Mouse (Mus musculus) neural tube, embryonic 15.5 days (tissue): ENCODE measurements around the gene Phrf1. TPM values are rescaled to one million over a fixed set of nuclear protein-coding genes. Genes with fewer than 3 reads are reported as not detected.

Experiments used
- ATAC-seq: fragments of 200-750 bp; cut with Nextera tagmentation; 2 replicates; pipeline ENCODE4 v1.8.0; 2017; ENCODE audit warnings: mild to moderate bottlenecking, moderate TSS enrichment, moderate library complexity; ENCODE audit not compliant: low FRiP score
- H3K27ac ChIP-seq: fragments of 300-500 bp; sonication (generic); replicated peaks from 2 replicates; pipeline ENCODE4 v1.5.1; 2015; ENCODE audit warnings: mild to moderate bottlenecking, inconsistent platforms
- H3K27me3 ChIP-seq: fragments of 300-500 bp; sonication (generic); replicated peaks from 2 replicates; pipeline ENCODE4 v1.6.1; 2015; ENCODE audit warnings: inconsistent platforms
- H3K36me3 ChIP-seq: fragments of 300-500 bp; sonication (generic); 2 replicates; pipeline ENCODE4 v1.6.1; 2015; ENCODE audit warnings: inconsistent platforms
- H3K4me1 ChIP-seq: fragments of 300-500 bp; sonication (generic); 2 replicates; pipeline ENCODE4 v1.6.1; 2015; ENCODE audit warnings: inconsistent platforms
- H3K4me2 ChIP-seq: fragments of 300-500 bp; sonication (generic); 2 replicates; pipeline ENCODE4 v1.6.1; 2015; ENCODE audit warnings: inconsistent platforms, mild to moderate bottlenecking, moderate library complexity
- H3K4me3 ChIP-seq: fragments of 300-500 bp; sonication (generic); replicated peaks from 2 replicates; pipeline ENCODE4 v1.5.1; 2015; ENCODE audit warnings: mild to moderate bottlenecking, inconsistent platforms
- H3K9ac ChIP-seq: fragments of 300-500 bp; sonication (generic); replicated peaks from 2 replicates; pipeline ENCODE4 v1.6.1; 2015; ENCODE audit warnings: mild to moderate bottlenecking, inconsistent platforms
- H3K9me3 ChIP-seq: fragments of 300-500 bp; sonication (generic); replicated peaks from 2 replicates; pipeline ENCODE4 v1.6.1; 2016; ENCODE audit warnings: inconsistent platforms
- WGBS: fragments of 180-500 bp; shearing (Covaris S2); methylation state at CpG from one replicate; pipeline ENCODE4 v1.1.7; 2015; ENCODE audit warnings: mixed read lengths; 5-methylcytosine and 5-hydroxymethylcytosine counted together
- polyA plus RNA-seq: library from polyadenylated mRNA; unstranded; fragments of >200 nt; fragmentation: Nextera tagmentation; extraction: Ambion mirVana; gene quantifications from 2 replicates; pipeline ENCODE4 v1.2.1, GENCODE M21; 2015

The Phrf1 gene
- polyA plus RNA-seq, 1 experiment from 2014 or later: 54.9 TPM

GRCm38 (mm10) chr7:141278766-141279590 lies 50.4 kb downstream of the Phrf1 start, which contains the start of gene Sct:
Gene Sct, minus strand, starts transcription at chr7:141279133.
- Histone ChIP-seq H3K9me3 (no peaks in the 10 kb centered on the region), H3K4me1 (peaks cover 12% of the 10 kb centered on the region), H3K4me3 (peak within 1 kb of the TSS; percentile 50), H3K36me3 (no peaks in the 10 kb centered on the region), H3K9ac (peak within 1 kb of the TSS; percentile 57), H3K4me2 (peak within 1 kb of the TSS; percentile 98), H3K27me3 (peaks cover 12% of the 10 kb centered on the region), H3K27ac (no peak within 1 kb of the TSS)
- ATAC-seq: peak; percentile 62
- 2% methylated on average over 46 of the region's 46 CpGs for WGBS

DNA sequence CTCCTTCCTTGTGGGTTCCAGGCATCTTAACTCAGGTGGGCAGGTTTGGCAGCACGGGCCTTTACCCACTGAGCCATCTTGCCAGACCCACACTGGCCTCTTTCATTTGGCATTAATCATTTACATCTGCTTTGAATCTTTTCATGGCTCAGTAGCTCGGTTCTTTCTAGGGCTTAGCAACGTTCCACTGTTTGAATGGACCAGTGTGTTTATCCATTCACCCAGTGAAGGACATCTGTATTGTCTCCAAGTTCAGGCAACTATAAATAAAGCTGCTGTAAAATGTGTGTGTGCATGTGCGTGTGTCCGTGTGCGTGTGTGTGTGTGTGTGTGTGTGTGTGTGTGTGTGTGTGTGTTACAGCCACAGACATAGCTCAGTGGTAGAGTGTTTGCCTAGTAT lies 52.9 kb downstream of the Phrf1 start:
- Histone ChIP-seq H3K27ac (no peak overlapping the region), H3K9me3 (no peaks in the 10 kb centered on the region), H3K27me3 (peaks cover 12% of the 10 kb centered on the region), H3K4me2 (no peak overlapping the region), H3K9ac (no peak overlapping the region), H3K36me3 (no peaks in the 10 kb centered on the region), H3K4me1 (peaks cover 12% of the 10 kb centered on the region), H3K4me3 (no peak overlapping the region)
- 47% methylated on average over 6 of the region's 6 CpGs for WGBS
- ATAC-seq: no peak

DNA sequence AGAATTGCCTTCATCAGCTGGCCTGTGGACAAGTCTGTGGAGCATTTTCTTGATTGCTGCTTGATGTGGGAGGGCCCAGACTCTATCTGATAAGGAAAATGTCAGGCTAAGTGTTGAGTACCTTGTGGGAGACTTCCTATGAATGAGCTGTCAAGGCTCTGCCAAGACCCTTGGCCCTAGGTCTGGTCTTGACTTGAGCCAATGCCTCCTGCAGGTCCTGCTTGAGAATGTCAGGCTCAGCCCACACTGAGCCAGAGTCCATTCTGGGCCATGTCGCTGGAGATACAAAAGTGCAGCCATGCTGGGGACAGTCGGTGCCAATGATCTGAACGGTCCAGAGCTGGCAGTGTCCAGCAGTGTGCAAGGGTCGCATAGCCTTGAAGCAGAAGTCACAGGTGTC lies 54.2 kb downstream of the Phrf1 start:
- 86% methylated on average over 4 of the region's 4 CpGs for WGBS
- no peak overlapping the region for H3K4me3 ChIP-seq
- H3K9me3 ChIP-seq: no peaks in the 10 kb centered on the region
- no peak overlapping the region for H3K9ac ChIP-seq
- no peaks in the 10 kb centered on the region for H3K36me3 ChIP-seq
- H3K27me3 ChIP-seq: peaks cover 11% of the 10 kb centered on the region
- H3K4me2 ChIP-seq: no peak overlapping the region
- H3K4me1 ChIP-seq: peaks cover 12% of the 10 kb centered on the region
- no peak overlapping the region for H3K27ac ChIP-seq
- no peak for ATAC-seq

DNA sequence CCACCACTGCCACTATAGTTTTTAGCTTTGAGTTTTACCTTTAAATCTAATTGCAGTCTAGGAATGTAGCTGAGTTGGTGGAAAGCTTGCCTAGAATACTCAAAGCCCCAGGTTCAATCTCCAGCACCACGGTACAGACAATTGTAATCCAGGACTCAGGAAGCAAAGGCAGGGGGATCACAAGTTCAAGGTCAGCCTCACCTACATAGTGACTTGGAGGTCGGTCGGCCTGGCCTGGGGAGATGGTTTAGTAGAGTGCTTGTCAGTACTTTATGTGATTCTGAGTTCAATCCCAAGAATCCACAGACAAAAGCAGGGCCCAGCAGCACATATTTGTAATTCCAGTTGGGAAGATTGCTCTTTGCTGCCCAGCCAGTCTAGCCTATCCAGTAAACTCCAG lies 59.5 kb downstream of the Phrf1 start:
- 96% methylated on average over 3 of the region's 3 CpGs for WGBS

DNA sequence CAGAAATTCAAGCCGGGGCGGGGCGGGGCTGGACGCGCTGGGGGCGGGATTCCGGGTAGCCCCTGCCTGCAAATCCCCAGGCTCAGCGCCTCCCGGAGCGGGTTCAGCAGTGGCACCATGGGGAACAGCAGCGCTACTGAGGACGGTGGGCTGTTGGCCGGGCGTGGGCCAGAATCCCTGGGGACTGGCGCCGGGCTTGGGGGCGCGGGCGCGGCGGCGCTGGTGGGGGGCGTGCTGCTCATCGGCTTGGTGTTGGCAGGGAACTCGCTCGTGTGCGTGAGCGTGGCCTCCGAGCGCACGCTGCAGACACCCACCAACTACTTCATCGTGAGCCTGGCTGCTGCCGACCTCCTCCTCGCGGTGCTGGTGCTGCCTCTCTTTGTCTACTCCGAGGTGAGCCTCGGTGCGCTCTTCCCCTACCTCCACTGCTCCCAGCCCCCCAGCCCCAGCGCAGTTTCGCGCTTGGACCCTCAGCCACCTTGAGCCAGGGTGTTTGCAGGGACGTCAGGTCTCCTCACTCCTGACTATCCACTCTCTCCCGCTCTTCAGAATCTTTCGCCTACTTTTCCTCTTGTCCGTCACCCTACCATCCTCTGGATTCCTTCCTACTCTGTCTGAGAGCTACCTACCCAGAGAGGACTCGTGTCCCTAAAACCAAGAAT lies 63.5 kb downstream of the Phrf1 start, which contains the start of gene Drd4:
Gene Drd4, plus strand, starts transcription at position 86 of the 662 bp plus-strand sequence.
- Histone ChIP-seq H3K27me3 (peaks cover 59% of the 10 kb centered on the region), H3K4me2 (peak within 1 kb of the TSS; percentile 99), H3K9ac (peak within 1 kb of the TSS; percentile 64), H3K9me3 (no peaks in the 10 kb centered on the region), H3K4me3 (peak within 1 kb of the TSS; percentile 52), H3K36me3 (0 out of 2 replicates have a peak, but pooled peaks cover 3% of the 10 kb centered on the region), H3K27ac (no peak within 1 kb of the TSS), H3K4me1 (peaks cover 31% of the 10 kb centered on the region)
- WGBS: 2% methylated on average over 43 of the region's 46 CpGs
- ATAC-seq: peak; percentile 36; the same call in 1 of the 2 replicates

More for the DNA sequence above, 59.5 kb downstream of the Phrf1 start:
- no peaks in the 10 kb centered on the region for H3K9me3 ChIP-seq
- H3K27me3 ChIP-seq: peaks cover 31% of the 10 kb centered on the region
- no peak for ATAC-seq
- no peak overlapping the region for H3K4me2 ChIP-seq
- no peaks in the 10 kb centered on the region for H3K36me3 ChIP-seq
- peaks cover 15% of the 10 kb centered on the region for H3K4me1 ChIP-seq
- H3K27ac ChIP-seq: no peak overlapping the region
- no peak overlapping the region for H3K9ac ChIP-seq
- H3K4me3 ChIP-seq: no peak overlapping the region

- Histone ChIP-seq H3K9ac (peak overlapping the region; percentile 64; the same call in 1 of the 2 replicates), H3K4me1 (peaks cover 31% of the 10 kb centered on the region), H3K27me3 (peaks cover 59% of the 10 kb centered on the region), H3K4me2 (peak overlapping the region; percentile 99), H3K4me3 (peak overlapping the region; percentile 52), H3K9me3 (no peaks in the 10 kb centered on the region), H3K27ac (no peak overlapping the region), H3K36me3 (peaks cover 10% of the 10 kb centered on the region; the same call in 1 of the 2 replicates)
- ATAC-seq: no peak
- WGBS: 32% methylated on average over 15 of the region's 15 CpGs
Observed at GRCm38 (mm10) chr7:141292583-141293388, 64.2 kb downstream of the Phrf1 start.

DNA sequence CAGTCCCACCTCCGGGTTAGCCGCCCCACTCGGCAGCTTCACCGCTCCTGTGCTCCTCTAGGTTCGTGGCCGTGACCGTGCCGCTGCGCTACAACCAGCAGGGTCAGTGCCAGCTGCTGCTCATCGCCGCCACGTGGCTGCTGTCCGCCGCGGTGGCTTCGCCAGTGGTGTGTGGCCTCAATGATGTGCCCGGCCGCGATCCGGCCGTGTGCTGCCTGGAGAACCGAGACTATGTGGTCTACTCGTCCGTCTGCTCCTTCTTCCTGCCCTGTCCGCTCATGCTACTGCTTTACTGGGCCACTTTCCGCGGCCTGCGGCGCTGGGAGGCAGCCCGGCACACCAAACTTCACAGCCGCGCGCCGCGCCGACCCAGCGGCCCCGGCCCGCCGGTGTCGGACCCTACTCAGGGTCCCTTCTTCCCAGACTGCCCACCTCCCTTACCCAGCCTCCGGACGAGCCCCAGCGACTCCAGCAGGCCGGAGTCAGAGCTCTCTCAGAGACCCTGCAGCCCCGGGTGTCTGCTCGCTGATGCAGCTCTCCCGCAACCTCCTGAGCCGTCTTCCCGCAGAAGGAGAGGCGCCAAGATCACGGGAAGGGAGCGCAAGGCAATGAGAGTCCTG lies 65.4 kb downstream of the Phrf1 start:
- Histone ChIP-seq H3K9ac (peak overlapping the region; percentile 34; the same call in 1 of the 2 replicates), H3K4me2 (peak overlapping the region; percentile 71), H3K27ac (no peak overlapping the region), H3K36me3 (peaks cover 18% of the 10 kb centered on the region), H3K27me3 (peaks cover 59% of the 10 kb centered on the region), H3K4me1 (peaks cover 31% of the 10 kb centered on the region), H3K4me3 (peak overlapping the region; percentile 34), H3K9me3 (no peaks in the 10 kb centered on the region)
- 0 out of 2 replicates have a peak, but pooled peaks have one; percentile 51 for ATAC-seq
- WGBS: under 1% methylated on average over 51 of the region's 53 CpGs

DNA sequence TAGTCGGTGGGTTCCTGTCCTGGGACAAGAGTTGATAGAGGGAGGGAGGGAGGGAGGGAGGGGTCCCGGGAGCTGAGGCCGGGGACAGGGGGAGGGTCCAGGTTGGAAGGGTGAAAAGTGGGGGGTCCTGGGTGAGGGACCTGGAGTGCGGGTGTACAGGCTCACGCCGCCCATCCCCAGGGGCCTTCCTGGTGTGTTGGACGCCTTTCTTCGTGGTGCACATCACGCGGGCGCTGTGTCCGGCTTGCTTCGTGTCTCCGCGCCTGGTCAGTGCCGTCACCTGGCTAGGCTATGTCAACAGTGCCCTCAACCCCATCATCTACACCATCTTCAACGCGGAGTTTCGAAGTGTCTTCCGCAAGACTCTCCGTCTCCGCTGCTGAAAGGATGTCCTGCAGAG lies 65.9 kb downstream of the Phrf1 start:
- no peaks in the 10 kb centered on the region for H3K9me3 ChIP-seq
- H3K27me3 ChIP-seq: peaks cover 58% of the 10 kb centered on the region
- H3K4me3 ChIP-seq: peak overlapping the region; percentile 34; the same call in 1 of the 2 replicates
- H3K27ac ChIP-seq: no peak overlapping the region
- WGBS: 8% methylated on average over 22 of the region's 22 CpGs
- no peak overlapping the region for H3K9ac ChIP-seq
- peaks cover 23% of the 10 kb centered on the region for H3K36me3 ChIP-seq
- H3K4me1 ChIP-seq: peaks cover 31% of the 10 kb centered on the region
- ATAC-seq: no peak
- peak overlapping the region; percentile 71 for H3K4me2 ChIP-seq

GRCm38 (mm10) chr7:141297926-141298650 lies 69.5 kb downstream of the Phrf1 start:
- 69% methylated on average over 3 of the region's 3 CpGs for WGBS
- H3K9me3 ChIP-seq: no peaks in the 10 kb centered on the region
- H3K27me3 ChIP-seq: peaks cover 28% of the 10 kb centered on the region
- no peak for ATAC-seq
- H3K4me2 ChIP-seq: no peak overlapping the region
- no peak overlapping the region for H3K4me3 ChIP-seq
- H3K4me1 ChIP-seq: peaks cover 16% of the 10 kb centered on the region
- peaks cover 55% of the 10 kb centered on the region for H3K36me3 ChIP-seq
- no peak overlapping the region for H3K27ac ChIP-seq
- H3K9ac ChIP-seq: no peak overlapping the region

DNA sequence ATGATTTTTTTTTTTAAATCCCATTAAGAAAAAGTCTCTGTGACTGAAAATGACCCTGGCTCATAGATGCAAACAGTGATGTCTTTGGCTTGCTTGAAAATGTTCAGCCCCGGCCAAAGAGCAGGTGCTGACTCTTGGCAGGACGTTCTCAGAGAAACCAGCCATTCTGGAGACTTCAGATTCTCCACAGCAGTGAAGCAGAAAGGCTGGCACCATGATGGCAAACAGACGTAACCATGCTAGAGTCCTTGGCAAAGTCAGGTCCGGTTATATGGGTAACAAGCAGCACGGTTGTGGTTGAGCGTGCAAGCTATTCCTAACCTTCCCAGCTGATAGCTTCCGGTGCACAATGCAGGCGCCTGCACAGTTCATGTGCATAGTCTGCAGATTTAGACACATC lies 70.6 kb downstream of the Phrf1 start:
- Histone ChIP-seq H3K4me1 (peaks cover 8% of the 10 kb centered on the region), H3K27ac (no peak overlapping the region), H3K4me3 (no peak overlapping the region), H3K27me3 (peaks cover 17% of the 10 kb centered on the region), H3K4me2 (no peak overlapping the region), H3K9me3 (no peaks in the 10 kb centered on the region), H3K9ac (no peak overlapping the region), H3K36me3 (peaks cover 66% of the 10 kb centered on the region)
- ATAC-seq: no peak
- WGBS: 96% methylated on average over 8 of the region's 8 CpGs
